Mouse (Mus musculus): ENCODE measurements at regions not wholly inside any gene's neighbourhood (a gene's known extent, or its start where the extent isn't known, plus 50 kb on each side); places are given as distances from the start of the nearest gene placed in this dataset.

GRCm38 (mm10) chr5:118815783-118816182 is 255.3 kb downstream of the Med13l start:
- Histone ChIP-seq H3K27me3 (no peaks in the 10 kb centered on the region), H3K9ac (no peak overlapping the region), H3K27ac (replicated peaks) (no peak overlapping the region), H3K9me3 (replicated peaks) (no peaks in the 10 kb centered on the region), H3K36me3 (no peaks in the 10 kb centered on the region), H3K4me1 (peaks cover 8% of the 10 kb centered on the region; the same call in 1 of the 2 replicates), H3K4me2 (replicated peaks) (no peak overlapping the region), H3K4me3 (replicated peaks) (no peak overlapping the region)
- no peak for ATAC-seq (ENCODE audit: insufficient number of reproducible peaks, low FRiP score, low TSS enrichment, low read depth)
- 73% methylated on average over 5 of the region's 5 CpGs for WGBS

GRCm38 (mm10) chr5:118818294-118818693 is 257.8 kb downstream of the Med13l start:
- WGBS = 63% methylated on average over 7 of the region's 7 CpGs

GRCm38 (mm10) chr5:118824791-118825190 is 264.3 kb downstream of the Med13l start:
- Histone ChIP-seq H3K36me3 (no peaks in the 10 kb centered on the region), H3K27me3 (no peaks in the 10 kb centered on the region), H3K27ac (replicated peaks) (no peak overlapping the region), H3K9me3 (replicated peaks) (peaks cover 5% of the 10 kb centered on the region; the same call in 1 of the 2 replicates), H3K4me3 (replicated peaks) (no peak overlapping the region), H3K9ac (no peak overlapping the region), H3K4me2 (replicated peaks) (no peak overlapping the region), H3K4me1 (no peaks in the 10 kb centered on the region)
- ATAC-seq (ENCODE audit: insufficient number of reproducible peaks, low FRiP score, low TSS enrichment, low read depth) = no peak
- WGBS = 60% methylated on average over 10 of the region's 10 CpGs

More at GRCm38 (mm10) chr5:118818294-118818693, 257.8 kb downstream of the Med13l start:
- H3K4me2 ChIP-seq (replicated peaks) = no peak overlapping the region
- H3K9ac ChIP-seq = no peak overlapping the region
- H3K4me1 ChIP-seq = no peaks in the 10 kb centered on the region
- H3K27ac ChIP-seq (replicated peaks) = no peak overlapping the region
- H3K4me3 ChIP-seq (replicated peaks) = no peak overlapping the region
- peaks cover 5% of the 10 kb centered on the region; the same call in 1 of the 2 replicates for H3K9me3 ChIP-seq (replicated peaks)
- H3K36me3 ChIP-seq = no peaks in the 10 kb centered on the region
- no peaks in the 10 kb centered on the region for H3K27me3 ChIP-seq
- ATAC-seq (ENCODE audit: insufficient number of reproducible peaks, low FRiP score, low TSS enrichment, low read depth) = no peak

GRCm38 (mm10) chr5:118829031-118829698 is 268.7 kb downstream of the Med13l start:
- Histone ChIP-seq H3K27ac (replicated peaks) (no peak overlapping the region), H3K27me3 (no peaks in the 10 kb centered on the region), H3K9ac (no peak overlapping the region), H3K4me2 (replicated peaks) (no peak overlapping the region), H3K4me3 (replicated peaks) (no peak overlapping the region), H3K4me1 (no peaks in the 10 kb centered on the region), H3K9me3 (replicated peaks) (no peaks in the 10 kb centered on the region), H3K36me3 (no peaks in the 10 kb centered on the region)
- 39% methylated on average over 14 of the region's 14 CpGs for WGBS
- ATAC-seq (ENCODE audit: insufficient number of reproducible peaks, low FRiP score, low TSS enrichment, low read depth) = no peak

GRCm38 (mm10) chr5:118832701-118833100 is 272.2 kb downstream of the Med13l start:
- H3K9me3 ChIP-seq (replicated peaks) = no peaks in the 10 kb centered on the region
- no peaks in the 10 kb centered on the region for H3K36me3 ChIP-seq
- WGBS = 57% methylated on average over 6 of the region's 6 CpGs
- H3K27ac ChIP-seq (replicated peaks) = no peak overlapping the region
- no peak overlapping the region for H3K4me2 ChIP-seq (replicated peaks)
- no peaks in the 10 kb centered on the region for H3K4me1 ChIP-seq
- H3K4me3 ChIP-seq (replicated peaks) = no peak overlapping the region
- H3K27me3 ChIP-seq = no peaks in the 10 kb centered on the region
- ATAC-seq (ENCODE audit: insufficient number of reproducible peaks, low FRiP score, low TSS enrichment, low read depth) = no peak
- H3K9ac ChIP-seq = no peak overlapping the region

GRCm38 (mm10) chr5:118834129-118834528 is 273.6 kb downstream of the Med13l start:
- 87% methylated on average over 5 of the region's 5 CpGs for WGBS
- Histone ChIP-seq H3K9me3 (replicated peaks) (no peaks in the 10 kb centered on the region), H3K36me3 (no peaks in the 10 kb centered on the region), H3K27me3 (no peaks in the 10 kb centered on the region), H3K4me2 (replicated peaks) (no peak overlapping the region), H3K27ac (replicated peaks) (no peak overlapping the region), H3K9ac (no peak overlapping the region), H3K4me3 (replicated peaks) (no peak overlapping the region), H3K4me1 (no peaks in the 10 kb centered on the region)
- ATAC-seq (ENCODE audit: insufficient number of reproducible peaks, low FRiP score, low TSS enrichment, low read depth) = no peak

GRCm38 (mm10) chr5:118837001-118837400 is 276.5 kb downstream of the Med13l start:
- H3K9me3 ChIP-seq (replicated peaks) = no peaks in the 10 kb centered on the region
- no peak overlapping the region for H3K9ac ChIP-seq
- H3K4me1 ChIP-seq = peaks cover 14% of the 10 kb centered on the region
- no peaks in the 10 kb centered on the region for H3K36me3 ChIP-seq
- no peaks in the 10 kb centered on the region for H3K27me3 ChIP-seq
- no peak for ATAC-seq (ENCODE audit: insufficient number of reproducible peaks, low FRiP score, low TSS enrichment, low read depth)
- no peak overlapping the region for H3K27ac ChIP-seq (replicated peaks)
- 38% methylated on average over 1 of the region's 1 CpGs for WGBS
- H3K4me3 ChIP-seq (replicated peaks) = no peak overlapping the region
- no peak overlapping the region for H3K4me2 ChIP-seq (replicated peaks)

GRCm38 (mm10) chr5:118838421-118838820 is 277.9 kb downstream of the Med13l start:
- 78% methylated on average over 7 of the region's 7 CpGs for WGBS

GRCm38 (mm10) chr5:118839916-118840315 is 279.4 kb downstream of the Med13l start:
- WGBS = 69% methylated on average over 5 of the region's 5 CpGs
- H3K27ac ChIP-seq (replicated peaks) = no peak overlapping the region

More at GRCm38 (mm10) chr5:118838421-118838820, 277.9 kb downstream of the Med13l start:
- Histone ChIP-seq H3K4me2 (replicated peaks) (no peak overlapping the region), H3K9ac (no peak overlapping the region), H3K4me3 (replicated peaks) (no peak overlapping the region), H3K36me3 (no peaks in the 10 kb centered on the region), H3K27ac (replicated peaks) (no peak overlapping the region), H3K9me3 (replicated peaks) (no peaks in the 10 kb centered on the region), H3K4me1 (peaks cover 18% of the 10 kb centered on the region), H3K27me3 (no peaks in the 10 kb centered on the region)
- ATAC-seq (ENCODE audit: insufficient number of reproducible peaks, low FRiP score, low TSS enrichment, low read depth) = no peak

GRCm38 (mm10) chr5:118841210-118842016 is 280.9 kb downstream of the Med13l start:
- Histone ChIP-seq H3K4me1 (peaks cover 18% of the 10 kb centered on the region), H3K27ac (replicated peaks) (peak overlapping the region; percentile 63), H3K9me3 (replicated peaks) (no peaks in the 10 kb centered on the region), H3K9ac (no peak overlapping the region), H3K4me2 (replicated peaks) (peak overlapping the region; percentile 3; the same call in 1 of the 2 replicates), H3K27me3 (no peaks in the 10 kb centered on the region), H3K4me3 (replicated peaks) (no peak overlapping the region), H3K36me3 (no peaks in the 10 kb centered on the region)
- 44% methylated on average over 21 of the region's 21 CpGs for WGBS
- ATAC-seq (ENCODE audit: insufficient number of reproducible peaks, low FRiP score, low TSS enrichment, low read depth) = peak; percentile 76

More at GRCm38 (mm10) chr5:118839916-118840315, 279.4 kb downstream of the Med13l start:
- no peak for ATAC-seq (ENCODE audit: insufficient number of reproducible peaks, low FRiP score, low TSS enrichment, low read depth)
- no peak overlapping the region for H3K4me3 ChIP-seq (replicated peaks)
- no peaks in the 10 kb centered on the region for H3K36me3 ChIP-seq
- no peaks in the 10 kb centered on the region for H3K27me3 ChIP-seq
- no peak overlapping the region for H3K4me2 ChIP-seq (replicated peaks)
- H3K9ac ChIP-seq = no peak overlapping the region
- H3K4me1 ChIP-seq = peaks cover 18% of the 10 kb centered on the region
- no peaks in the 10 kb centered on the region for H3K9me3 ChIP-seq (replicated peaks)

GRCm38 (mm10) chr5:118842017-118842396 is 281.5 kb downstream of the Med13l start:
- Histone ChIP-seq H3K4me1 (peaks cover 18% of the 10 kb centered on the region), H3K4me3 (replicated peaks) (no peak overlapping the region), H3K4me2 (replicated peaks) (peak overlapping the region; percentile 3; the same call in 1 of the 2 replicates), H3K9ac (no peak overlapping the region), H3K9me3 (replicated peaks) (no peaks in the 10 kb centered on the region), H3K27ac (replicated peaks) (peak overlapping the region; percentile 63; the same call in 1 of the 2 replicates), H3K27me3 (no peaks in the 10 kb centered on the region), H3K36me3 (no peaks in the 10 kb centered on the region)
- peak; percentile 71; the same call in 1 of the 2 replicates for ATAC-seq (ENCODE audit: insufficient number of reproducible peaks, low FRiP score, low TSS enrichment, low read depth)
- 23% methylated on average over 10 of the region's 10 CpGs for WGBS

Measured in embryonic facial prominence, embryonic 15.5 days (tissue).